Mouse (Mus musculus) embryonic facial prominence, embryonic 13.5 days (tissue): ENCODE results near the gene Efhd2. TPM values are rescaled to one million over a fixed set of nuclear protein-coding genes. Genes with fewer than 3 reads are reported as not detected.

Source experiments
- ATAC-seq: fragments of 200-750 bp; cut with Nextera tagmentation; 2 replicates; pipeline ENCODE4 v1.8.0; 2017; ENCODE audit warnings: low read depth; ENCODE audit not compliant: insufficient number of reproducible peaks, insufficient read depth, low FRiP score, low TSS enrichment
- H3K27ac ChIP-seq: fragments of 300-500 bp; sonication (generic); 2 replicates; pipeline ENCODE4 v1.5.1; 2015; ENCODE audit warnings: moderate library complexity, mild to moderate bottlenecking, inconsistent platforms
- H3K27me3 ChIP-seq: fragments of 300-500 bp; sonication (generic); 2 replicates; pipeline ENCODE4 v1.6.1; 2015; ENCODE audit warnings: mild to moderate bottlenecking, inconsistent platforms
- H3K36me3 ChIP-seq: fragments of 300-500 bp; sonication (generic); 2 replicates; pipeline ENCODE4 v1.6.1; 2015; ENCODE audit warnings: mild to moderate bottlenecking, inconsistent platforms
- H3K4me1 ChIP-seq: fragments of 300-500 bp; sonication (generic); 2 replicates; pipeline ENCODE4 v1.6.1; 2015; ENCODE audit warnings: inconsistent platforms
- H3K4me2 ChIP-seq: fragments of 300-500 bp; sonication (generic); 2 replicates; pipeline ENCODE4 v1.6.1; 2015; ENCODE audit warnings: moderate library complexity, mild to moderate bottlenecking, inconsistent platforms
- H3K4me3 ChIP-seq: fragments of 300-500 bp; sonication (generic); 2 replicates; pipeline ENCODE4 v1.5.1; 2015; ENCODE audit warnings: mild to moderate bottlenecking, inconsistent platforms
- H3K9ac ChIP-seq: fragments of 300-500 bp; sonication (generic); 2 replicates; pipeline ENCODE4 v1.6.1; 2015; ENCODE audit warnings: mild to moderate bottlenecking, inconsistent platforms
- H3K9me3 ChIP-seq: fragments of 300-500 bp; sonication (generic); 2 replicates; pipeline ENCODE4 v1.6.1; 2016; ENCODE audit warnings: inconsistent platforms
- WGBS: fragments of 180-500 bp; shearing (Covaris S2); methylation state at CpG from one replicate; pipeline ENCODE4 v1.1.7; 2015; ENCODE audit warnings: mixed read lengths; 5-methylcytosine and 5-hydroxymethylcytosine counted together
- polyA plus RNA-seq: library from polyadenylated mRNA; unstranded; fragments of >200 nt; fragmentation: Nextera tagmentation; extraction: Ambion mirVana; gene quantifications from 2 replicates; pipeline ENCODE4 v1.2.1, GENCODE M21; 2015

Efhd2 gene
- polyA plus RNA-seq, 1 experiment from 2014 or later, result 52.0 TPM

DNA sequence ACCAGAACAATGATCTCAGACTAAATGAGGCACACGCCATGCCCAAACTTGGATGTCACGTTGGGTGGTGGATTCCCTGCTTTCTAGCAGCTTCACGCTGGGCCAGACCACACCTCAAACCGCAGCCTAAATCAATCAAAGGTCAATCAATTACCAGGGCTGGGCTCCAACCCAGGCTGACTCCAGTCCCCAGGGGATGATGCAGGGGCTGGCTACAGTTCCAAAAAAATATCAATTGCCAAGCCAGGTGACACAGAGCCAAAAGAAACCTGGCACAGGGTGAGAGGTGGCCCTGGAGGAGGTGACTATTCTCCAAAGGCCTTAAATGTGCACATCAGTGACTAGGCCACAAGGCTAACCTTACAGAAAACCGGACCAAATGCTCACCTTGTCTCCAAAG lies 9.1 kb downstream of the Efhd2 start:
- Histone ChIP-seq H3K27ac (no peak overlapping the region), H3K4me3 (no peak overlapping the region), H3K36me3 (peaks cover 10% of the 10 kb centered on the region), H3K4me1 (peaks cover 29% of the 10 kb centered on the region), H3K27me3 (no peaks in the 10 kb centered on the region), H3K4me2 (no peak overlapping the region), H3K9me3 (no peaks in the 10 kb centered on the region), H3K9ac (no peak overlapping the region)
- WGBS, result 88% methylated on average over 5 of the region's 5 CpGs
- no peak for ATAC-seq

DNA sequence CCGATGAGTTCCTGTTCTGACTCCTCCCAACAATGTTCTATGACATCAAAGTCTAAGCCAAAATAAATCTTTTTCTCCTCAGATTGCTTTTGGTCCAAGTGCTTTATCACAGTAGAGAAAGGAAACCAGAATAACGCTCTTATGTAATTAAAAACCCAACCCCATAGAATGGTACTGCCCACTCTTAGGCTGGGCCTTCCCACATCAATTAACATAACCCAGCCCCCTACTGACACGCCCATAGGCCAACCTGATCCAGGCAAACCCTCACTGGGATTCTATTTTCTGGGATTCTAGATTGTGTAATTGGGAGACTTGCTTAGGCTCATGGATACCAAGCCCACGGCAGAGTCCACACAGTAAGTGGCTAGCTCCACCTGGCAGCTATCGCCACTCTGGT lies 9.7 kb downstream of the Efhd2 start:
- Histone ChIP-seq H3K4me3 (no peak overlapping the region), H3K9me3 (no peaks in the 10 kb centered on the region), H3K36me3 (peaks cover 16% of the 10 kb centered on the region), H3K27ac (no peak overlapping the region), H3K9ac (no peak overlapping the region), H3K4me2 (no peak overlapping the region), H3K27me3 (no peaks in the 10 kb centered on the region), H3K4me1 (peaks cover 29% of the 10 kb centered on the region)
- WGBS, result 93% methylated on average over 5 of the region's 5 CpGs
- ATAC-seq, result no peak

- 89% methylated on average over 8 of the region's 8 CpGs for WGBS
Observed at GRCm38 (mm10) chr4:141864506-141864905, 10.2 kb downstream of the Efhd2 start.

DNA sequence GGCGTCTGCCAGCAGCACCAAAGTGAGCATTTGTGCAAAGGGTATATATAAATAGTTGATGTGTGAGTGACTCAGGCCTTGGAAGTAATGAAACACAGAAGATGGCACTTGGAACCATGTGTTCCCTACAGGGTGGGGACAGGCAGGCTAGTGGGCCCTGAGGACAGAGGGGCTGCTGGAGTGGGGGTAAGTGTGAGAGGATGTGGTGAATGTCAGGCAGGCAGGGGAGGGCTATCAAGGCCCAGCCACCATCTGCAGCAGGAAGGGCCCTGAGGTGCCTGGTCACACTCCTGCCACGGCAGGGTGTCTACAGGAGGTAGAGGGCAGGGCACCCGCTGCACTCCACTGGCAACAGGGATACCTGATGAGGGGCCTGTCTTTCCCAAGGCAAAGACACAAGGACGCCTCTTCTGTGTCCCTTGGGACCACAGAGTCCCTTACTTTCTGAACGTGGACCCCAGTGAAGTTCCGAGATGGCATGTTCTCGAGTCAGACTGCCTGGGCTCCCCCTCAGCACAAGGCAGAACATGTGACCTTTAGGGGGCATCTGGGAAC lies 10.9 kb downstream of the Efhd2 start:
- no peak overlapping the region for H3K9ac ChIP-seq
- no peak overlapping the region for H3K27ac ChIP-seq
- no peaks in the 10 kb centered on the region for H3K9me3 ChIP-seq
- H3K4me2 ChIP-seq, result no peak overlapping the region
- ATAC-seq, result no peak
- 86% methylated on average over 7 of the region's 7 CpGs for WGBS
- no peak overlapping the region for H3K4me3 ChIP-seq
- peaks cover 29% of the 10 kb centered on the region for H3K4me1 ChIP-seq
- H3K36me3 ChIP-seq, result peaks cover 28% of the 10 kb centered on the region
- no peaks in the 10 kb centered on the region for H3K27me3 ChIP-seq

More at GRCm38 (mm10) chr4:141864506-141864905, 10.2 kb downstream of the Efhd2 start:
- H3K36me3 ChIP-seq, result peaks cover 21% of the 10 kb centered on the region
- H3K9me3 ChIP-seq, result no peaks in the 10 kb centered on the region
- no peak overlapping the region for H3K4me3 ChIP-seq
- H3K27ac ChIP-seq, result no peak overlapping the region
- peaks cover 29% of the 10 kb centered on the region for H3K4me1 ChIP-seq
- H3K9ac ChIP-seq, result no peak overlapping the region
- H3K4me2 ChIP-seq, result no peak overlapping the region
- ATAC-seq, result no peak
- no peaks in the 10 kb centered on the region for H3K27me3 ChIP-seq

DNA sequence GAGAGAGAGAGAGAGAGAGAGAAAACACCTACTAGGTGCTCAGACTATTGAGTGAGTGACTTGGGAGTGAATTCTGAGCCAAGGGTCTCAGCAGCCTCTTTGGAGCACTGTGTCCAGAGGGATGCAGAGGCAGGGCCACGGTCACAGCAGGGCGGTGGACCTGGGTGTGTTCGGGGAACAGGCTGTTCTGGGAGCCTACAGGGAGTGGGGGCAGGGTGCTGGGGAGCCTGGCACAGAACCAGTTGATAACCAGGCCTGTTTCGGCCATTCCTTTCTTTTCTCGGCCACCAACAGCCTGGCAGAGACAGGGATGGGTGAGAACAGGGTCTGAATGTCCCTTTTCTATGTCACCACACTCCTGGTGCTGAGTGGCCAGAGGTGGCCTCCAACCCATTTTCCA lies 11.9 kb downstream of the Efhd2 start:
- ATAC-seq, result no peak
- peaks cover 31% of the 10 kb centered on the region for H3K36me3 ChIP-seq
- H3K27ac ChIP-seq, result no peak overlapping the region
- H3K9ac ChIP-seq, result 0 out of 2 replicates have a peak overlapping the region, but pooled peaks have one; percentile 16
- no peak overlapping the region for H3K4me3 ChIP-seq
- 83% methylated on average over 5 of the region's 5 CpGs for WGBS
- peaks cover 22% of the 10 kb centered on the region for H3K4me1 ChIP-seq
- H3K27me3 ChIP-seq, result no peaks in the 10 kb centered on the region
- H3K9me3 ChIP-seq, result no peaks in the 10 kb centered on the region
- no peak overlapping the region for H3K4me2 ChIP-seq

DNA sequence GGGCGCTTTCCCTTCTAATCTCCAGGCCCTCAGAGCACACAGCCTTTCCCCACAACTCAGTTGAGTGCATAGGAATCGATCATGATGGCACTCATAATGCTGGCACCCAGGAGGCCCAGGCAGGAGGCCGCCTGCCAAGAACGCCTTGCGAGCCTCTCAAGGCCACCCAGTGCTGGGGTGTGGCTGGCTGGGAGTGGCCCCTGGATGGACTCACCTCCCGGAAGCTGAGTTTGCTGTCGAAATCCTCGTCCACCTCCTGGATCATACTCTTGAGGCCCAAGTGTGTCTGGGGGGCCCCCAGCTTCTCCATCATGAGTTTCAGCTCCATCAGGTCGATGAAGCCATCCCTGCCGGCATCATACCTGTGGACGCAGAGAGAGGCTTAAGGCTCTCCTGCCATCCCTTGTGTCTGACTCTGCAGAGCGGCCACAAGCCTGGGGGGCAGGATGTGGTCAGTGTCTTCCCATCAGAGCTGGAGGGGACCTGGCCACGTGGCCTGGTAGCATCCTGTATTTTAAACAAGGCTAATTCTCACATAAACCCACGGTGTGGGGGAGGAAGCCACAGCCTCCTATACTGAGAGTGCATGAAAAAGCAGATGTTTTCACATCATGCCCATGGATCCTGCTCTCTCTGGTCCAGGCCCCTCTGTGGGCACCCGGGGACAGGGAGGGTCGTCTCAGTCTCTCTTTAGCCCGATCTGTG lies 13.0 kb downstream of the Efhd2 start:
- Histone ChIP-seq H3K4me1 (peaks cover 13% of the 10 kb centered on the region), H3K36me3 (peaks cover 31% of the 10 kb centered on the region), H3K4me2 (no peak overlapping the region), H3K27ac (no peak overlapping the region), H3K9ac (no peak overlapping the region), H3K4me3 (no peak overlapping the region), H3K9me3 (no peaks in the 10 kb centered on the region), H3K27me3 (no peaks in the 10 kb centered on the region)
- 86% methylated on average over 17 of the region's 17 CpGs for WGBS
- no peak for ATAC-seq

GRCm38 (mm10) chr4:141860246-141860841 lies 14.4 kb downstream of the Efhd2 start:
- no peak for ATAC-seq

GRCm38 (mm10) chr4:141859351-141859750 lies 15.4 kb downstream of the Efhd2 start:
- Histone ChIP-seq H3K27ac (no peak overlapping the region), H3K9me3 (no peaks in the 10 kb centered on the region), H3K27me3 (no peaks in the 10 kb centered on the region), H3K36me3 (peaks cover 31% of the 10 kb centered on the region), H3K4me3 (no peak overlapping the region), H3K4me1 (peaks cover 7% of the 10 kb centered on the region; the same call in 1 of the 2 replicates), H3K9ac (no peak overlapping the region), H3K4me2 (no peak overlapping the region)
- 92% methylated on average over 14 of the region's 14 CpGs for WGBS
- ATAC-seq, result no peak

More at GRCm38 (mm10) chr4:141860246-141860841, 14.4 kb downstream of the Efhd2 start:
- 78% methylated on average over 19 of the region's 19 CpGs for WGBS
- Histone ChIP-seq H3K4me3 (no peak overlapping the region), H3K9me3 (no peaks in the 10 kb centered on the region), H3K9ac (0 out of 2 replicates have a peak overlapping the region, but pooled peaks have one; percentile 16), H3K36me3 (peaks cover 31% of the 10 kb centered on the region), H3K4me1 (peaks cover 7% of the 10 kb centered on the region; the same call in 1 of the 2 replicates), H3K4me2 (no peak overlapping the region), H3K27me3 (no peaks in the 10 kb centered on the region), H3K27ac (no peak overlapping the region)

- no peak overlapping the region for H3K9ac ChIP-seq
- ATAC-seq, result no peak
- no peaks in the 10 kb centered on the region for H3K27me3 ChIP-seq
- H3K36me3 ChIP-seq, result peaks cover 31% of the 10 kb centered on the region
- no peak overlapping the region for H3K4me3 ChIP-seq
- no peaks in the 10 kb centered on the region for H3K9me3 ChIP-seq
- WGBS, result 92% methylated on average over 20 of the region's 20 CpGs
- H3K4me1 ChIP-seq, result peaks cover 3% of the 10 kb centered on the region; the same call in 1 of the 2 replicates
- H3K4me2 ChIP-seq, result no peak overlapping the region
- no peak overlapping the region for H3K27ac ChIP-seq
Observed at GRCm38 (mm10) chr4:141858501-141858900, 16.2 kb downstream of the Efhd2 start.

- Histone ChIP-seq H3K4me3 (no peak overlapping the region), H3K36me3 (peaks cover 31% of the 10 kb centered on the region), H3K4me2 (no peak overlapping the region), H3K27me3 (no peaks in the 10 kb centered on the region), H3K4me1 (0 out of 2 replicates have a peak, but pooled peaks cover 2% of the 10 kb centered on the region), H3K9me3 (no peaks in the 10 kb centered on the region), H3K9ac (no peak overlapping the region), H3K27ac (no peak overlapping the region)
- ATAC-seq, result peak; percentile 29; the same call in 1 of the 2 replicates
- WGBS, result 20% methylated on average over 10 of the region's 10 CpGs
Observed at GRCm38 (mm10) chr4:141857422-141857930, 17.2 kb downstream of the Efhd2 start.

DNA sequence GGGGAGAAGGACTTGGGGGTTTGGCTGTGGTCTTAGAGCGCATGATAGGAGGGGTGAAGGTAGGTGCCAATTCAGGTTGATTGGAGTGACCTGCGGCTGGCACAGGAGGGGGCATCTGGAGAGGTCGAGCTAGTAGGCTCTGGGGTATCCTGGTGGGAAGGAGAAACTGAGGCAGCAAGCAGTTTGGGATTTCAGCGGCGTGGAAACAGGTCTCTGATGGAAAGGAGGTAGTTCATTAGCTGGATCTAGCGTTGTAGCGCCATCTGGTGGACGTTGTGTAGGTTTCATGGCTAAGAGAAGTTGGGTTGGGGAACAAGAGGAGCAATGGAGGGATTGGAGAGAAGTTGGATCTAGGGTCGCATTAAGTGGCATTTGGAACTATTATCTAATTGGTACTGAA lies 21.3 kb downstream of the Efhd2 start:
- H3K4me3 ChIP-seq, result no peak overlapping the region
- H3K4me2 ChIP-seq, result no peak overlapping the region

More for the DNA sequence above, 21.3 kb downstream of the Efhd2 start:
- Histone ChIP-seq H3K36me3 (no peaks in the 10 kb centered on the region), H3K4me1 (0 out of 2 replicates have a peak, but pooled peaks cover 2% of the 10 kb centered on the region), H3K9me3 (no peaks in the 10 kb centered on the region), H3K27me3 (no peaks in the 10 kb centered on the region), H3K9ac (no peak overlapping the region), H3K27ac (no peak overlapping the region)
- WGBS, result 78% methylated on average over 9 of the region's 9 CpGs
- no peak for ATAC-seq
